Mouse (Mus musculus) olfactory bulb, adult 2 months (tissue): ENCODE data around the gene Nfatc3.

Experiments used
- CTCF ChIP-seq: fragments of 200-500 bp; IDR thresholded peaks from 2 replicates; pipeline ENCODE4 v1.5.1; 2012; ENCODE audit warnings: low read depth, mild to moderate bottlenecking, low read length, moderate library complexity; ENCODE audit not compliant: insufficient read depth
- POLR2A ChIP-seq: fragments of 200-500 bp; IDR thresholded peaks from 2 replicates; pipeline ENCODE4 v1.6.1; 2012; ENCODE audit warnings: mild to moderate bottlenecking, low read depth, low read length, moderate library complexity; ENCODE audit not compliant: insufficient read depth

- TF ChIP-seq CTCF: no peak
- no peak for TF ChIP-seq POLR2A
Measured at GRCm38 (mm10) chr8:106011643-106011986, 47.0 kb upstream of the Nfatc3 start, which contains the start of gene Ddx28.
